Mouse (Mus musculus) urinary bladder, postnatal 25 days (tissue): ENCODE results near the gene Gm28539.
"Not testable (repeated sequence)": the region's sequence is repeated elsewhere in the genome, so short reads cannot be mapped to it uniquely, and the experiment has no call there.

ENCODE experiments used
- DNase-seq: peaks from one replicate; pipeline ENCODE4 v3.0.0; 2022; ENCODE audit warnings: low spot score

The Gm28539 gene

DNA sequence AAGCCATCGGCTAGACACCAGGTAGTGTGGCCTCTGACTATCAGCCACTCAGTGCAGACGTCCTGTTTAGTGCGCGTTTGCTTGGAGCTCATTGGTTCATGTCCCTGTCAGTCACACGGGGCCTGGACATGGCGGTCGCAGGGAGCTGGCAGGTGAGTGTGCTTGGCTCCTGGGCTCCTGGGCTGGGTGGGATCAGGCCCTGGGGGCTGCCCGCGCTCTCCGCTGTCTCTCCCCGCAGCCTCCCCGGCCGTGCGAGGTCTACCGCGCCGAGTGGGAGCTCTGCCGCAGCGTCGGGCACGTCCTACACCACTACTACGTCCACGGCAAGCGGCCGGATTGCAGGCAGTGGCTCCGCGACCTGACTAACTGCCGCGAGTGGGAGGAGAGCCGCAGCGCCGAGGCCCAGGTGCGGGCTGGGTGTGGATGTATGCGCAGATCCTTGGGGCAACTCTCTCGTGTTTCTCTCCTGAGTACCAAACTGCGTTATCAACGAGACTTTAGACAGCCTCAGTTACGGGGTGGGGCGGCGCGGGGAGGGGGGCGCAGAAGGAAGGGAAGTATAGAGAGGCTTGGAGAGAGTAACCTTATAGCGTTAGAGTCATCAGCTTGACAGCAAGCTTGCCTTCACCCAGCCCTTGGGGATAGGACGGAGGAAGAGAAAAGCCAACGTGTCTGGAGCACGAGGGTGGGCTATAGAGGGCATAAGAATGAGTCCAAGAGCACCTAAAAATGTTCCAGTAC, at the start of gene Gm28539, which contains the start of gene 2510002D24Rik:
TSS of gene Gm28539 (plus strand) at position 117 of the 741 bp plus-strand sequence.
TSS of gene 2510002D24Rik (plus strand) at position 111 of the 741 bp plus-strand sequence.
- peak; percentile 91 for DNase-seq

DNA sequence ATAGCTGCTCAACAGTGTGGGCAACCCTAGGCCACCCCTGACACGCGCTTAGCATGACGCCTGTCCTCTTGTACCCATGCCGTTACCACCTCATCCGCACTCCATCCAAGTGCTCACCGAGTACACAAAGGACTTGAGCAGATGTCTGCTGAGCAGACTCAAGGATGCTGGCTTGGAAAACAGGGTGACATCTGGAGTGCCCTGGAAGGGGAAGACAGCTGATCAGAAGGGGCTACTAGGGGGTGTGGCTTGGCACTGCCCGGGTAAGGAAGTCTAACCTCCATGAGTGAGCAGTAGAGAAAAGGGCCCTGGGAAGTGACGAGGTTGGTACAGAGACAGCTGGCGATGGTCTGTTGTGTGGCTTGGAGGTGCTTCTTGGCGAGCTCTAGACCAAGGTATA, 49.7 kb upstream of the Gm28539 start:
- DNase-seq = no peak

DNA sequence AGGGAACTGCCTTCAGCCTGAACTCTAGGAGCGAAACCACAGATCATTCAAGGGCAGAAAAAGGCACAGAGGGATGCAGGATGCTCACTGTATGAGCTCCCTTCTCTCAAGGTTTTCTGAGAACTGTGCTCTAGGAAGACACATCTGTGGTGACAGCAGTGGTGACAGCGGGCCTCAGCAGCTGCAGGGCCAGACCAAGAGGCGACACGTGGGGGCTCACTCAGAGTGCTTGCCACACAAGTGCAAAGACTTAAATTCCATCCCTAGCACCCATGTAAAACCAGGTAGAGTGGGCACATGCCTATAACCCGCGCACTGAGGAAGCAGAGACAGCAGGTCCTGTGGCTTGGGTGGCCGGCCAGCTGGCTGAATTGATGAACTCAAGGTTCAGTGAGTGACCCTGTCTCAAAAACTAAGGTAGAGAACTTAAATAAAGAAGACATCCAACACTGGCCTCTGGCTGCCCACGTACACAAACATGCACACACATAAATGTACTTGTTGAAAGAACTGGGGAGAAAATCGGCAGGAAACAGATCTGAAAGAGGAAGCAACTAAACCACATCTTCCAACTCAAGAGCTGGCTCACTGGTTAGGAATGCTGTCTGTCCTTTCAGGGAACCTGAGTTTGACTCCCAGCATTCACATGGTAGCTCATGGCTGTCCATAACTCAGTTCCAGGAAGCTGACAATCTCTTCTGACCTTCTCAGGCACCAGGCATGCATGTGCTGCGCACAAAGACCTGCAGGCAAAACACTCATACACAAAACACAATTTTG, 47.6 kb upstream of the Gm28539 start:
- no peak for DNase-seq

DNA sequence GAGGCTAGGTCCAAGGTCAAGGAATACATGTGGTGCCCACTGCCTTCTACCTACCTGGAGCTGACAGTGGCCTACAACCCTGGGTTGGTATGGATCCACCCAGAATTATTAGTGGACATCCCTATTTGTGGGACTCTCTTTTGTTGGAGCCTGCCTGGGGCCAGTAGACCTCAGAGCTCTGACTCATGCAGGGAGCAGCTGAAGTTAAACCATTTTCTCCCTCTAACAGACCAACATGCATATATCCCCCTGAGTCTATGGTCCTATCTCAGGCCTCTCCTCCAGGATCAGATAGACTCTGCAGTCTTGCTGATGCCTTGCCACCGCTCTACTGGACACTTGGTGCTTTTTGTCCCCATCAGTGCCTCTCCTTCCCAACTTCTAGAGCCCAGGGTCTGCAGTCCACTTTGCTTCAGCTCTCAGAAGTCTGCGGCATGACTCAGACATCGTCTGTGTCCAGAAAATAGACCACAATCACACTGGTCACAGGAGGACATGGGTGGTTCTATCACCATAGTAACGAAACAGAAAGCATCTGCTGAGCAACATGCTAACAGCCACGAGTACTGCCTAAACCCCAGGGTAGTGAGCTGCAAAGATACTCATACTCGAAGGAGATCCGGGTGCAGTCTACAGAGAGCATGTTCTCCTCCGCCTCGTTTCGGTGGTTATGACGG, 41.0 kb upstream of the Gm28539 start:
- no peak for DNase-seq

DNA sequence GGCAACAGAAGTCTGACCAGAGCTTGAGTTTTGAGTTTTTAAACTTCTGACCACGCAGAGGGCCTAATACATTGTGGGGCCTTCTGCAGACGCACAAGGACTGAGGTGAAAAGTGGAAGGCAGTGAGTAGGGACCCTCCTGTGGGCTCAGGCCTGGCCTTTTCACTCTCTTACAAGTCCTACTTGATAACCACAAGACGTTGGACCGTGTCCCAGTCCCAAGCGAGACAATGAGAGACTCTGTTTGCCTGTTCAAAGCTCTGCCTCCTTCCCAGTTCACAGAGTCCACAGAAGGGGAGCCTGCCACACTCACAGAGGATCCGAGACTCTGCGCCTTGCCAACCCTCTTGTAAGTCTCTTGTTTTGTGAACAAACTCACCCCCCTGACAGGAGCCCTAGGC, 39.7 kb upstream of the Gm28539 start:
- no peak for DNase-seq

DNA sequence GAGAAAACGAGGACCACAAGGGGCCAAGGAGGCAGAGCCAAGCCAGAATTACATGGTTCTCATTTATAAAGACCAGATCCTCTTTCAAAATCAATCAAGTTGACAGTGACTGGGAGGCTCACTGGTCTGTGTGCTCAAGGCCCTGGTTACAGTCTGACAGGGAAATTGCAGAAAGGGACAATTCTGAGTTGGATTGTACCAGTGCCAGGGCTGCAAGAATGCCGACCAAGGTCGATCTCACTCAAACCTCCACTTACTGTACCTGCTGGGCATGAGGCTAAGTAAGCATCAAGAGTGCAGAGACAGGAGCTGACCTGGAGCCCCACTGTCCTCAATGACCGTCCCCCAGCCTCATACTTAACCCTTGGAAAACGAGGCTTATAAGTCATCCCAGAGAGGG, 38.2 kb upstream of the Gm28539 start:
- DNase-seq = no peak

DNA sequence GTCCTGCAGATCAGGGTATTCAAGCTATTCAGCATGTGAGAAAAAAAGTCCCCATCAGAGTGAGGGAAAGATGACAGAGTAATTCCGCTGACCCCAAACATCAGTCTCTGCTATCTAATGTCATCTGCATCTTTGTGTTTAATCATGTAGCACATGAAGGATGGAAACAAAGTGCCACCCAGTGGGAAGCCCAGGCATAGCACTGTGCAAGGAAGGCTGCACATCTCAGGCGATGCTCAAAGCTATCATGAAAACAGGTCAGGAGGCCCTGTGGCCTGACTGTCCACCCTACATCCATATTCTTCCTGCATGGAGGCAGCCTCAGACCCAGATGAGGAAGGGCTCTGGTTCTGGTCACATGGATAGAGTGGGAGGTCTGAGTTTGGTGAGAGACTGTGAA, 37.5 kb upstream of the Gm28539 start:
- DNase-seq = peak; percentile 29

DNA sequence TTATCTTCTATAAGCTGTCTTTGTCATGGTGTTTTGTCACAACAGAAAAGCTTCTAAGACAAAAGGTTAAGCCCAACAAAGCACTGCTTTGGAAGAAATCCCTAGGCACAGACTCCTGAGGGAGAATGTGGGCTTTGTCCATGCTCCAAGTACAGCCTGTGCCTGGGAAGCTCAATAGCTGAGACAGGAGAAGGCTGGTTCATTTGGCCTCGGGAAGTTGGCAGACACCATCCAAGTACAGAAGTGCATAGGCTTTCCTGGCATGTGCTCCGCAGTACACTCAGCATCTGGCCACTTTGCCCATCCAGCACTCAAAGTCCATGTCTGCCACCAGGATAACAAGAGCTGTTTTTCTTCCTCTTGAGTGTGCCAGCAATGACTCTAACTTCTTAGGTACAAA, 30.6 kb upstream of the Gm28539 start:
- no peak for DNase-seq

DNA sequence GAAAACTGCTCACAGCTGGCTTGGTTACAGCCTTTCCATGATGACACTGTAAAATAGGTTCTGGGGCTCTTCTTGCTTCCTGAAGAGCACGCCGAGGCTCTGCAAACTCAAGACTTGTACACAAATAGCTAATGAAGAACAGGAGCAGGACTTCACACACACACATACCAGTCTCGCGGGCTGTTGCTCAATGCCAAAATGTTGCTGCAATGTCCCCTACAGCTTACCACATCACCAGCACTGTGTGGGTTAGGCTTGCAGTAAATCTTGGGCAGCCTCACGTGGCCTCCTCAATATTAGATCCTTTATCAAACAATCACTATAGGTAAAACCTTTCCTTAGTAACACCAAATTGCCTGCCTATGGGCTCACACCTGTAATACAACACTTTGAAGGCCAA, 27.4 kb upstream of the Gm28539 start:
- no peak for DNase-seq

DNA sequence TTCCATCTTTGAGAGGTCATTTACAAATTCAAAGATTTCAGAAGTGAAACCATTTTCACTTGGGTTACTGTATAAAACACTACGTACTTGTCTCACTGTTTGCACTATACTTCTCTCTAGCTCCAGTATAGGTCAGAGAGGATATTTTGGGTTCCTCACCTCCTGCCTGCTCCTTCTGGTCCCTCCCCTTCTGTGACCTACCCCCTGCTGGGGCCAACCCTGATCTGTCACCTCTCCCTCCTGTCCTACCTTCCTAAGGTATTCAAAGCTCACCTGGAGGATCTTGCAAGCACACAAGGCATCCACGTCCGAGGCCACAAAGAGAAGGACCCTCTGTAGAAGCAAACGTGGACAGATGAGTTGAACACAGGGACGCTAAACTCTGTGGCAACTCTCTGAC, 25.4 kb upstream of the Gm28539 start:
- DNase-seq = no peak

DNA sequence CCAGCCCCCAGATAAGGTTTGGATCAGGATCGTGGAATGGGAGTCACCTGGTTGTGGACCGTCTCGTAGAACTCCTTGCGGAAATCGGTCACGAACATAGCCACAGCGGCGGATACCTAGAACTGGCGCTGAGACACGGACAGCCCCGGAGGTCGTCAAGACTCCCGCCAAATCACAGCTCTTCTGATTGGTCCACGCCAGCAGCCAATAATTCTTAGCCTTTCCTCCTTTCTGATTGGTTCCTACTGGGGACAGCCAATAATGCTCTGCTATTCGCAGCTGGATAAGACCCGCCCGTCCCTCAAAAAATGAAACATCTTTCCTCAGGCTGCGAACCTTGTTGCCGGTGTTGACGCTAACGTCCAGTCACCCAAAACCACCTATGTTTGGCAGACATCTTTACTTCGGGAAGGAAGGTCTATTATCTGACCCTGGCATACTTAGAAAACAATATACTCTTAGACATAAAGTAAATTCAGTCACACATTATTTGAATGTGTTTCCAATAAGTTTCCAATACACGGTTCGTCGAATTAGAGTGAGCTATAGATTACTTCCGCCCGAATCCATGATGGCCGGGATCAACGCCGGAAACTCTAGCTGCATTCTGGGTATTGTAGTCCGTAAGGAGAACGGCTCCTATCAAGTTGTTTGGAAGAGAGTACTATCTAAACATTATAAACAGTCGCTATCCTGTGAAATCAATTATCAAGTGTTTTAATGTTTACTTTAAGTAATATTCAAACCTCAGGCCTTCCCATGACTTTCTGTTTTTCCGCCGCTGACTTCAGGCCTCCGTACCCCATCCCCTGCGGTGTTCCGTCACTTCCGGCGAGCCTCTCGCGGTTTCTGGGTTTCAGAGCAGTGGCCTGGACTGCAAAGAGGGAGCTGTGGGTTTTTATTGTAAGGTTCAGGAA, 24.7 kb upstream of the Gm28539 start, which contains the start of the genes Ufd1 and Cdc45:
TSS of gene Ufd1 (plus strand) at position 312 of the 917 bp plus-strand sequence.
TSS of gene Cdc45 (minus strand) at position 520 of the 917 bp plus-strand sequence.
- DNase-seq = peak; percentile 81

DNA sequence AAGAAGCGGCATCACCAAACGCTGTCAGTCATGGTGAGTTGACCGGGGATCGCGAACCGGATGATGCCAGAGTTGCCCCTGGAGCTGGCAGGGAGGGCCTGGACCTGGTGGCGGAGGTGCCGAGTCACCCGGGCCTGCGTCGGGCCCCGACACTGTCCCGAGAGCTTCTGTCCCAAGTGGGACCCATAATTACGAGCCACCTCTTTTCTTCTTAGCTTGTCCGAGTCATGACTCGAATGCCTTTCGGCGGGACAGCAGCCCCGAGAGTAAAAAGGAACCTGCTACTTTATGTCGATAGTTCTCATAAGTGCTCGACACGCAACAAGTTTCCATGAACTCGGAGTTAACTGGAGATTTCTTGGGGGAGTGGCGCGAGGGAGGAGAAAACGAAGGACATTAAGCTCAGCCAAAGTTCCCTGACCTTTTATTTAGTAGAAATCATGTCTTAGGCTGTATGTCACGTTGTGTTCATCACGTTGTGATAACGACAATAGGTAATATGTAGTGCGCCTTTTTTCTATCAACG, 23.9 kb upstream of the Gm28539 start:
- DNase-seq = no peak

DNA sequence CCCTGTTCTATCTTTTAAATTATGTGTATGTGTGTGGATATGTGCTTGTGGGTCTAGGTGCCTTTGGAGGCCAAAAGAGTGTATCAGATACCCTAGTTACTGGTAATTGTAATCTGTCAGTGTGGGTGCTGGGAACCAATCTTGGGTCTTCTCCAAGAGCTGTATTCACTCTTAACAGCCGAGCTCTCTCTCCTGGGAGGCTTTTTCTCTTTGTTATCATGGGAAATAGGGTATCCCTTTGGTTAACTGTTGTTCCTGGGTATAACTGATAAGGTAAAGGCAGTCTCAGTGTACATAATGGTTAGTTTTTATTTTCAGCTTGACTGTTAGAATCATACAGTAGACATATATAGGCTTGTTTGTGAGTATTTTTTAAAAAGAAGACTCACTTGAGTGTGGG, 14.0 kb upstream of the Gm28539 start:
- DNase-seq = no peak

DNA sequence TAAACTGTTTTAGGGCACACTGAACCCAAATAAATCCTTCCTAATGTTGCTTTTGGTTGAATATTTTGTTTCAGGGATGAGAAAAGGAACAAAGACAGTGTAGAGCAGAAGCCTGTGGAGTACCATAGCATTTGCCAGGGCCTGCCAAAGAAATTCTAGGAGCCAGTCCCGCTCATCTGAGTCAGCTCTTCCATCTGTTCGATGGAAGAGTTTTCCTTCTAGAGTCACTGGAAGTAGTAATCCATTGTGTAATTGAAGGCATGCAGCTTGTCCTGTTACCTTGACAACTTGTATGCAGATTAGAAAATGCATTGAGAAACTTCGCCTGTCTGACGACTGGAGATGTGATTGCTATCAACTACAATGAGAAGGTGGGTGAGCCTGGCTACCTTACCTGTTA, 13.5 kb upstream of the Gm28539 start:
- DNase-seq = no peak

DNA sequence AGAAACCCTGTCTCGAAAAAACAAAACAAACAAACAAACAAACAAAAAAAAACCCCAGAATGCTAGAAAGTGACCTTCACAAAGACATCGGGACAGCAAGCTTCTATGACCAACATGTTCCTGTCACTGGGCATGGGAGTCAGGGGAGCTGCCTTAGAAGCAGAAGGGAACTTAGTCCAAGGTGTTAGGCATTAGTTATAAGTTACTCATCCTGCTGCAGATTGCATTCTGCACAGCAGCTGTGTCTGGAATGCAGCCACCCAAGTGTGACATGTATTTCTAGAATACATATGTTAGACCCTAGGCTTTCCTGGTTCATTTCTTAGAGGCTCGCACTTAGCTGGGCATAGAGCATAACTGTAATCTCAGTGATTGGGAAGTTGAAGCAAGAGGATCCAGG, 7.8 kb upstream of the Gm28539 start:
- no peak for DNase-seq

DNA sequence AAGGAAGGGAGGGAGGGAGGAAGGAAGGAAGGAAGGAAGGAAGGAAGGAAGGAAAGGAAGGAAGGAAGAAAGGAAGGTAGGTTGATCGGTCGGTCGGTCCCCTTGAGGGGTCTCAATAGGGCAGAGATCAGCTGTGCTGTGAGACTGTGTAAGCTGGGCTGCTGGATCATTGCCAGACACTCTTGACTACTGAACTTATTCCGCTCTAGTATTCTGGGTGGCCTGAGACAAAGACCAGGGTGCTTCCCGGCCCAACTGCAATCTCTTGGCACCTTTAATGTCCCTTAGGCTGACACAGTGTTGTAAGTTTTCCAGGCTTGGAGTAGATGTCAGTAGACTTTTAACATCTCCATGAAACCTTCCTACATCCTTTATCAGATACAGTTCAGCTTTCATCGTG, 7.3 kb upstream of the Gm28539 start:
- DNase-seq = no peak

DNA sequence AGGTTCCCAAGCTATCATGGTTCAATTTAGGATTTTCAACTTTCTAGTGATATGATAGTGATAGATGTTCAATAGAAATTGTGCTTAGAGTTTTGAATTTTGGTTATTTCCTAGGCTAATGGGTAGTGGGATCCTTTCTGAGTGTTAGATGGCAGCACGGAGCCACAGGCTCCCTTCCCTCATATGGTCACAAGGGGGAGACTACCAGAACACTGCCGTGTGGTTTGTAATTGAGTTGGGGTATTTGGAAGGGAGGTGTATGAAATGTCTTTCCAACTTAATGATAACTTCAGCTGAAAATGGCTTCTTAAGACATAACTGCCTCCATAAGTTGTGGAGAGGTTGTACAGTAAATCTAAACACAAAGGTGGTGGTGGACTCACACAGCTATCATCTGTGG, 2.9 kb upstream of the Gm28539 start:
- DNase-seq = no peak

DNA sequence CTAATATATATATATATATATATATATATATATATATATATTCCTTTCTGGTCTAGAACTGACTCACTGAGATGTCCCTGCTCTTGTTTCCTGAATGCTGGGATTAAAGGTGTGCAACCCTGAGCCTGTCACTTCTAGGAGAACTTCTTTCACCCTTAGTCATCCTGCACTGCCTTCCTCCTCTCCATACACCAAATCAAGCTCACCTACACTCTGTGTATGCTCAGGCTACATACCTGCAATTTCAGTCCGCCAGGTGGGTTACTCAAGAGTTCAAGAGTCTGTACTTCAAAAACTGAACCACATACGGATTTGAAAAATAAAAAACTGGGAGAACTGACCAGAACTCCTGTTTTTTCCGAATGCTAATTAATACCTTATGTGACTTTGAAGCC, 314 bp upstream of the Gm28539 start:
- no peak for DNase-seq

DNA sequence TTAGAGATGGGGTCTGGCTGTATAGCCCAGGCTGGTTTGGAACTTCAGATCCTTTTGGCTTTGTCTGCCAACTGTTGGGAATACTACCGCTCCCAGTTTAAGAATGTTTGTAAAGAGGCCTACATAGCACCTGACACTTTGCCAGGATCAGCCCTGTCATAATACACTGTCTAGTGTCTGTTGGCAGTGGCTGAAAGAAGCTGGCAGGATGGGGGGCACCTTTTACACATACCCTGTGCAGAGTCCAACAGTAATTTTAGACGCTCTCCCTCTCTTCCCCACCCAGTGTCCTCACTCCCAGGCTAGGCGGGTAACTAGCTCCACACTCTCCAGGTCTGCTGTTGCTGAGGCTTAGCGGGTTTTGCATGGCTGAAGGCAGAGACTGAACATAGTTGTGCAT, 2.0 kb downstream of the Gm28539 start:
- no peak for DNase-seq

DNA sequence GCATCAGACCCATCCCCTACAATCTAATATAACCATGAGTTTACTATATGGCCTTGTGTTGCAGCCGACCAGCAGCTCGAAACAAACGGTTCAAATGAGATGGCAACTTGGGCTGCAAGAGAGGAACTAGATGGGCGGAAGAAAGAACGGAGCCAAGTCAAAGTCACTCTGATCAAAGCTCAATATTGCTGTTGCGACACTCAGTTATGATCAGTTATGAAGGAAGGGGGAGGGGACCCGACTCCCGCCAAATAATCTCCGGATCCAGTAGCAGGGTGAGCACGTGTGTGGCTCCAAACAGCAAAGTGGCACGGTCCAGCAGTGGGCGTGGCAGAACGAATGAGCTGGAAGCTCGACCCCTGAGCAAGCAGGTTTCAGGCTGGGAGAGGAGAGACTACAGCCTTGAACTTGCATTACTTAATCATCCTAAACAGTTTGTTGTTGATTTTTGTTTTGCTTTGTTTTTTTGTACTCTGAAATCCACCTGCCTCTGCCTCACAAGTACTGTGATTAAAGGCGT, 10.0 kb downstream of the Gm28539 start:
- DNase-seq = no peak

DNA sequence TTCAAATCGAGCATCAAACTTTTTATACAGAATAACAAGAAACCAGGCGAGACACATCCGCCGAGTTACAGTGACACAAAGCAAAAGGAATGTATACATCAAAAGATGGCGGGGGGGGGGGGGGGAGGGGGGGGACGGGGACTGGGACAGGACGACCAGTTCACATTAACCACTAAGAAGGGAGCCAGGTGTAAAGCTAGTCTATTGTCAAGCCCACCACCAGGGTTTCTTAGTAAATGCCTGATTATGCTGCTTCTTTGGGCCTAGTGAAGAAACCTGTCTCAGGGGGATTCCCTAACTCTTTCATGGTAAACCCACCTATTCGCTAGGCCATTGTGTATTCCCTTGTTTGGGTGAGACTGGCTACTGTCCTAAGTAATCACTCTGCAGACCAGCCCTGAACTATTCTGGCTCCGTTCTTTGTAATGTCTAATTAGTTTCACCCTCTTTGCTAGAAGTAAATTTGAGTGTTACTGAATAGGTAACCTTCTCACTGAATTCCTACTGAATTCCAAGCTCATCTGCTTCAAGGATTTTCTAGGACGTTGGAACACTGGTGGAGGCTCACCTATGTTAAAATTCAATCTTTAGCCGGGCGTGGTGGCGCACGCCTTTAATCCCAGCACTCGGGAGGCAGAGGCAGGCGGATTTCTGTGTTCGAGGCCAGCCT, 13.3 kb downstream of the Gm28539 start:
- DNase-seq = not testable (repeated sequence)
